Mouse (Mus musculus): ENCODE data around the gene Cct6b. TPM values are rescaled to one million over a fixed set of nuclear protein-coding genes. Genes with fewer than 3 reads are reported as not detected.
A peak's percentile ranks its signal among the peaks of the same experiment; 100 is the strongest.

Cct6b gene
- polyA plus RNA-seq, 1 experiment from 2014 or later, result 0.23 TPM

- 48% methylated on average over 12 of the region's 12 CpGs for WGBS
- DNase-seq (ENCODE audit: low spot score), result no peak
Measured at GRCm38 (mm10) chr11:82683765-82684505, 80.2 kb downstream of the Cct6b start.

GRCm38 (mm10) chr11:82678561-82678960, 85.6 kb downstream of the Cct6b start:
- Histone ChIP-seq H3K27ac (replicated peaks) (no peak overlapping the region), H3K4me1 (replicated peaks; ENCODE audit: control insufficient read depth, insufficient read depth) (no peaks in the 10 kb centered on the region), H3K4me2 (replicated peaks; ENCODE audit: low read depth) (no peak overlapping the region), H3K27me3 (ENCODE audit: control insufficient read depth, insufficient read depth, low read length) (no peaks in the 10 kb centered on the region), H3K4me3 (ENCODE audit: low read depth, low read length) (no peak overlapping the region), H3K9ac (ENCODE audit: low read length) (no peak overlapping the region), H3K9me3 (ENCODE audit: control insufficient read depth, low read length) (no peaks in the 10 kb centered on the region), H3K36me3 (ENCODE audit: control insufficient read depth, insufficient read depth, low read length) (no peaks in the 10 kb centered on the region)
- DNase-seq (ENCODE audit: low spot score) (no peak), ATAC-seq (ENCODE audit: low FRiP score, low TSS enrichment) (no peak)
- 84% methylated on average over 12 of the region's 12 CpGs for WGBS
- TF ChIP-seq CTCF (IDR thresholded peaks at IDR 0.05; ENCODE audit: low read depth) (no peak), EP300 (optimal IDR thresholded peaks at IDR 0.05) (no peak)

More at GRCm38 (mm10) chr11:82683765-82684505, 80.2 kb downstream of the Cct6b start:
- peak; percentile 54 for ATAC-seq (ENCODE audit: low FRiP score, low TSS enrichment)
- Histone ChIP-seq H3K36me3 (ENCODE audit: control insufficient read depth, insufficient read depth, low read length) (no peaks in the 10 kb centered on the region), H3K4me1 (replicated peaks; ENCODE audit: control insufficient read depth, insufficient read depth) (no peaks in the 10 kb centered on the region), H3K9me3 (ENCODE audit: control insufficient read depth, low read length) (no peaks in the 10 kb centered on the region), H3K4me3 (ENCODE audit: low read depth, low read length) (no peak overlapping the region), H3K27me3 (ENCODE audit: control insufficient read depth, insufficient read depth, low read length) (no peaks in the 10 kb centered on the region), H3K9ac (ENCODE audit: low read length) (no peak overlapping the region), H3K27ac (replicated peaks) (no peak overlapping the region), H3K4me2 (replicated peaks; ENCODE audit: low read depth) (no peak overlapping the region)
- TF ChIP-seq EP300 (optimal IDR thresholded peaks at IDR 0.05) (no peak), CTCF (IDR thresholded peaks at IDR 0.05; ENCODE audit: low read depth) (peak; percentile 73)

Other genes starting within 250 kb of the Cct6b start
- gene Zfp830, start within 50 bp of the Cct6b start, polyA plus RNA-seq (2015; fragmentation: Nextera tagmentation; extraction: Ambion mirVana), result 19.2 and 19.6 TPM in 2 replicates
- 13.4 and 13.7 TPM in 2 replicates for gene Lig3, start 16.8 kb upstream of the Cct6b start, polyA plus RNA-seq (2015; fragmentation: Nextera tagmentation; extraction: Ambion mirVana)
- gene Rffl, start 106.9 kb upstream of the Cct6b start, polyA plus RNA-seq (2015; fragmentation: Nextera tagmentation; extraction: Ambion mirVana), result 16.4 and 17.1 TPM in 2 replicates
- gene Rad51d, start 126.3 kb upstream of the Cct6b start, polyA plus RNA-seq (2015; fragmentation: Nextera tagmentation; extraction: Ambion mirVana), result 8.3 and 9.7 TPM in 2 replicates
- 0.08 TPM in 1 of 2 replicates, not detected in the other for gene Fndc8, start 127.8 kb upstream of the Cct6b start, polyA plus RNA-seq (2015; fragmentation: Nextera tagmentation; extraction: Ambion mirVana)
- 15.3 and 16.8 TPM in 2 replicates for gene Nle1, start 144.1 kb upstream of the Cct6b start, polyA plus RNA-seq (2015; fragmentation: Nextera tagmentation; extraction: Ambion mirVana)
- gene Unc45b, start 146.2 kb upstream of the Cct6b start, polyA plus RNA-seq (2015; fragmentation: Nextera tagmentation; extraction: Ambion mirVana), result 0.99 and 1.2 TPM in 2 replicates
- gene Slfn5, start 187.0 kb upstream of the Cct6b start, polyA plus RNA-seq (2015; fragmentation: Nextera tagmentation; extraction: Ambion mirVana), result 2.6 TPM in 2 replicates
- 4.4 and 5.1 TPM in 2 replicates for gene Slfn9, start 227.5 kb upstream of the Cct6b start, polyA plus RNA-seq (2015; fragmentation: Nextera tagmentation; extraction: Ambion mirVana)

Data from stomach, postnatal 0 days (tissue).